Comparison of ENCODE assay signal across 8 mouse cellular contexts in genomic region chr10:3630763-3631223, GRCm38 (mm10).
DNase-seq lines count a peak whose midpoint lies in the region; ATAC-seq lines count a peak whose summit lies in the region.

No protein-coding gene starts in this region.

- 40% methylated on average over 5 of the region's 5 CpGs for whole genome bisulfite sequencing in liver, embryonic 11.5 days
- 33% methylated on average over 5 of the region's 5 CpGs for WGBS in heart, embryonic 12.5 days
- WGBS in stomach, embryonic 14.5 days, result 33% methylated on average over 5 of the region's 5 CpGs

- H3K27me3 ChIP-seq in liver, embryonic 11.5 days (replicated peaks; ENCODE audit: control insufficient read depth, insufficient read depth, low read length), result no peaks in the 10 kb centered on the region
- no peaks in the 10 kb centered on the region for H3K27me3 ChIP-seq in heart, embryonic 12.5 days (replicated peaks)
- H3K27me3 ChIP-seq in stomach, embryonic 14.5 days (ENCODE audit: control insufficient read depth, insufficient read depth, low read length), result no peaks in the 10 kb centered on the region

- no peak overlapping the region for H3K9ac ChIP-seq in liver, embryonic 11.5 days (ENCODE audit: low read depth, low read length)
- no peak overlapping the region for H3K9ac ChIP-seq in heart, embryonic 12.5 days
- no peak overlapping the region for H3K9ac ChIP-seq in stomach, embryonic 14.5 days (replicated peaks; ENCODE audit: low read depth, low read length)

- H3K27ac ChIP-seq in liver, embryonic 11.5 days (ENCODE audit: low read depth, low read length), result no peak overlapping the region
- peak overlapping the region; percentile 43; the same call in 1 of the 2 replicates for H3K27ac ChIP-seq in heart, embryonic 12.5 days (ENCODE audit: poor library complexity, severe bottlenecking)
- 0 out of 2 replicates have a peak overlapping the region, but pooled peaks have one; percentile 15 for H3K27ac ChIP-seq in stomach, embryonic 14.5 days (ENCODE audit: low read length)

- no peak for DNase-seq in liver, embryonic 11.5 days (ENCODE audit: low spot score)
- DNase-seq in liver, result no peak
- DNase-seq in kidney, postnatal 14 days, result peak; percentile 68
- DNase-seq in cerebellum, adult 9-10 months, result no peak

- H3K36me3 ChIP-seq in liver, embryonic 11.5 days (ENCODE audit: control insufficient read depth, insufficient read depth, low read length), result no peaks in the 10 kb centered on the region
- H3K36me3 ChIP-seq in heart, embryonic 12.5 days, result no peaks in the 10 kb centered on the region
- H3K36me3 ChIP-seq in stomach, embryonic 14.5 days (ENCODE audit: control insufficient read depth, insufficient read depth, low read length), result no peaks in the 10 kb centered on the region

- no peak overlapping the region for H3K4me3 ChIP-seq in liver, embryonic 11.5 days (ENCODE audit: low read depth, low read length)
- no peak overlapping the region for H3K4me3 ChIP-seq in heart, embryonic 12.5 days
- no peak overlapping the region for H3K4me3 ChIP-seq in stomach, embryonic 14.5 days (ENCODE audit: low read depth, low read length)

- no peak overlapping the region for H3K4me2 ChIP-seq in liver, embryonic 11.5 days
- H3K4me2 ChIP-seq in heart, embryonic 12.5 days, result no peak overlapping the region
- no peak overlapping the region for H3K4me2 ChIP-seq in stomach, embryonic 14.5 days (replicated peaks; ENCODE audit: low read depth, low read length)

- ATAC-seq in liver, embryonic 11.5 days (replicated peaks; ENCODE audit: low FRiP score), result 0 out of 2 replicates have a peak, but pooled peaks have one; percentile 18
- ATAC-seq in heart, embryonic 12.5 days (ENCODE audit: insufficient number of reproducible peaks, low FRiP score), result peak; percentile 84
- no peak for ATAC-seq in stomach, embryonic 14.5 days (ENCODE audit: insufficient number of reproducible peaks, insufficient read depth, low FRiP score, low read depth)
- ATAC-seq in megakaryocyte-erythroid progenitor cell, adult 5-6 weeks (replicated peaks; ENCODE audit: low FRiP score, low TSS enrichment, poor library complexity, severe bottlenecking), result no peak
- ATAC-seq in activated CD4-positive, CD25-positive, alpha-beta regulatory T cell, adult 4 months, result no peak

- no peaks in the 10 kb centered on the region for H3K9me3 ChIP-seq in liver, embryonic 11.5 days (ENCODE audit: control insufficient read depth, low read length)
- no peaks in the 10 kb centered on the region for H3K9me3 ChIP-seq in heart, embryonic 12.5 days (replicated peaks)
- no peaks in the 10 kb centered on the region for H3K9me3 ChIP-seq in stomach, embryonic 14.5 days (ENCODE audit: control insufficient read depth, low read depth, low read length)

- H3K4me1 ChIP-seq in liver, embryonic 11.5 days (replicated peaks; ENCODE audit: control insufficient read depth, insufficient read depth, low read length), result no peaks in the 10 kb centered on the region
- peaks cover 22% of the 10 kb centered on the region for H3K4me1 ChIP-seq in heart, embryonic 12.5 days (replicated peaks)
- H3K4me1 ChIP-seq in stomach, embryonic 14.5 days (ENCODE audit: control insufficient read depth, insufficient read depth, low read length), result no peaks in the 10 kb centered on the region

Comparison
In these comparisons a context has a peak if more than half of its experiments do, and no peak if none do; other contexts are left out.
1. ATAC-seq: peak in liver, embryonic 11.5 days (single experiment) and heart, embryonic 12.5 days (single experiment); none in stomach, embryonic 14.5 days (single experiment), megakaryocyte-erythroid progenitor cell, adult 5-6 weeks (single experiment) and activated CD4-positive, CD25-positive, alpha-beta regulatory T cell, adult 4 months (single experiment).